Mouse (Mus musculus): ENCODE measurements around the gene Mtss1l.
"Not testable (repeated sequence)": the region's sequence is repeated elsewhere in the genome, so short reads cannot be mapped to it uniquely, and the experiment has no call there.

Gene Mtss1l

GRCm38 (mm10) chr8:110779924-110780718 lies 58.8 kb downstream of the Mtss1l start:
- DNase-seq (ENCODE audit: low read depth), result no peak

GRCm38 (mm10) chr8:110785366-110785765 lies 64.1 kb downstream of the Mtss1l start:
- no peak for DNase-seq (ENCODE audit: low read depth)

GRCm38 (mm10) chr8:110786501-110786900 lies 65.2 kb downstream of the Mtss1l start:
- not testable (repeated sequence) for DNase-seq (ENCODE audit: low read depth)

GRCm38 (mm10) chr8:110786934-110787333 lies 65.7 kb downstream of the Mtss1l start:
- no peak for DNase-seq (ENCODE audit: low read depth)

- DNase-seq (ENCODE audit: low read depth), result no peak
These were observed 66.2 kb downstream of the Mtss1l start for GRCm38 (mm10) chr8:110787411-110787954.

GRCm38 (mm10) chr8:110788981-110789380 lies 67.7 kb downstream of the Mtss1l start:
- no peak for DNase-seq (ENCODE audit: low read depth)

GRCm38 (mm10) chr8:110789571-110789970 lies 68.3 kb downstream of the Mtss1l start:
- DNase-seq (ENCODE audit: low read depth), result no peak

- DNase-seq (ENCODE audit: low read depth), result no peak
These were observed 69.0 kb downstream of the Mtss1l start for GRCm38 (mm10) chr8:110790270-110790669.

Data from c-Kit-positive CD71-positive TER-119-negative erythroid progenitor cells, embryonic 14.5 days (primary cell).